Mouse (Mus musculus): ENCODE measurements around the gene Bcl2l12. TPM values are rescaled to one million over a fixed set of nuclear protein-coding genes. Genes with fewer than 3 reads are reported as not detected.
"Not testable (repeated sequence)": the region's sequence is repeated elsewhere in the genome, so short reads cannot be mapped to it uniquely, and the experiment has no call there.

The Bcl2l12 gene
- polyA plus RNA-seq, 1 experiment from 2014 or later: 57.9 TPM

DNA sequence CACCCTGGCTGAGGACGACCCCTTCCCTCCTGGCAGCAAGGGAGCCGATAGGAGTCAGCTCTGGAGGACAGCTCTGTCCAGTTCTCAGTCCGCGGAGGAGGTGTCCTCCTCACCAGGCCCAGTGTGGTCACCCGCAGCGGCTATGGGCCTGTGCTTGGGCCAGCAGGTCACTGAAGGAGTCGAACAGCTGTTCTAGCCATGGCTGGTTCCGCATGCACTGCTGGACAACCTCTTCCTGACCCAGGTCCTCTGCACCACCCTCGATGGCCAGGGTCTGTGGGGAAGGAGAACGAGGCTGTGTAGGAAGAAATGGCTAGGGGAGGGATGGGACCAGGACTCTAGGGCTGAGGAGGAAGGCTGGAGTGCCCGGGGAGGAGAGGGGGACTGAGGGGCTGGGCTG, 29.8 kb upstream of the Bcl2l12 start:
- no peak overlapping the region for H3K4me3 ChIP-seq
- no peak for DNase-seq (ENCODE audit: low spot score)
- H3K27ac ChIP-seq: no peak overlapping the region
- H3K9me3 ChIP-seq: no peaks in the 10 kb centered on the region
- H3K27me3 ChIP-seq (ENCODE audit: insufficient read depth, poor library complexity, severe bottlenecking): no peaks in the 10 kb centered on the region
- peaks cover 70% of the 10 kb centered on the region for H3K36me3 ChIP-seq
- peaks cover 5% of the 10 kb centered on the region; the same call in 1 of the 2 replicates for H3K4me1 ChIP-seq
- 89% methylated on average over 11 of the region's 11 CpGs for WGBS

DNA sequence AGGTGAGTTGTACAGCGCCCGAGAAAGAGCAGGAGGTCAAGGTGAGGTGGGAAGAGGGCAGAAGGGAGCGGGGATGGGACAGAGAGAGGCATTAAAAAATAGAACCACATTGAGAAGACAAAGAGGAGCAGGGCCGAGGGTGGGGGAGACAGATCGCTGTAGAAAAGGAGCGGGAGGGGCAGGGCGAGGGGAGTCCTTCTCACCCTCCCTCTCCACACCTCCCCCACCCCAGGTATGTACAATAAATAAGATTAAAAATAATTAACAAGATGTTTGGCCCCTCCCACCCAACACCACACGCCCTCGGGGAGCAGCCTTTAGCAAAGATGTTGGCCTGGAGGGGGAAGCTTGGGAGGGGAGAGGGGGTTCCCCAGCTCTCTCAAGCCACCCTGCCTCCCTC, 29.2 kb upstream of the Bcl2l12 start:
- no peak for DNase-seq (ENCODE audit: low spot score)
- H3K36me3 ChIP-seq: peaks cover 64% of the 10 kb centered on the region
- H3K27me3 ChIP-seq (ENCODE audit: insufficient read depth, poor library complexity, severe bottlenecking): no peaks in the 10 kb centered on the region
- 91% methylated on average over 9 of the region's 9 CpGs for WGBS
- no peak overlapping the region for H3K27ac ChIP-seq
- no peak overlapping the region for H3K4me3 ChIP-seq
- H3K4me1 ChIP-seq: peaks cover 5% of the 10 kb centered on the region; the same call in 1 of the 2 replicates
- H3K9me3 ChIP-seq: no peaks in the 10 kb centered on the region

DNA sequence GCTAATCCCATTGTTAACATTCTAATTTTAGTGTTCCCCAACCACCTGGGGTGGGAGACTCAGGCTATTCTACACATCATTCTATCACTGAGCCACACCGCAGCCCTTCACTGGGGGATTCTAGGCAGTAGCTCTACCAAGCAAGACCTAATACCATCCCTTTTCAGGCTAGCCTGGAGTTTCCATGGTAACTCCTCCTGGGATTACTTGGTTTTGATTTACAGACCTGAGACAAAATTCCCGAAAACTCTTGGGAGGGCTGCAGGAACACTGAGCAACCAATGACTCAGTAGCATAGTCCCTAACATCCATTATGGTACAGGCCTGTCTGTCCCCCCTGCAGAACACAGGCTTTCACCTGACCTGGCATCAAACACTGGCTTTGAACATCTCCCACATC, 27.7 kb upstream of the Bcl2l12 start:
- Histone ChIP-seq H3K4me1 (peaks cover 5% of the 10 kb centered on the region; the same call in 1 of the 2 replicates), H3K4me3 (no peak overlapping the region), H3K36me3 (peaks cover 49% of the 10 kb centered on the region), H3K9me3 (no peaks in the 10 kb centered on the region), H3K27ac (no peak overlapping the region), H3K27me3 (ENCODE audit: insufficient read depth, poor library complexity, severe bottlenecking) (no peaks in the 10 kb centered on the region)
- WGBS: 75% methylated on average over 2 of the region's 2 CpGs
- DNase-seq (ENCODE audit: low spot score): no peak

DNA sequence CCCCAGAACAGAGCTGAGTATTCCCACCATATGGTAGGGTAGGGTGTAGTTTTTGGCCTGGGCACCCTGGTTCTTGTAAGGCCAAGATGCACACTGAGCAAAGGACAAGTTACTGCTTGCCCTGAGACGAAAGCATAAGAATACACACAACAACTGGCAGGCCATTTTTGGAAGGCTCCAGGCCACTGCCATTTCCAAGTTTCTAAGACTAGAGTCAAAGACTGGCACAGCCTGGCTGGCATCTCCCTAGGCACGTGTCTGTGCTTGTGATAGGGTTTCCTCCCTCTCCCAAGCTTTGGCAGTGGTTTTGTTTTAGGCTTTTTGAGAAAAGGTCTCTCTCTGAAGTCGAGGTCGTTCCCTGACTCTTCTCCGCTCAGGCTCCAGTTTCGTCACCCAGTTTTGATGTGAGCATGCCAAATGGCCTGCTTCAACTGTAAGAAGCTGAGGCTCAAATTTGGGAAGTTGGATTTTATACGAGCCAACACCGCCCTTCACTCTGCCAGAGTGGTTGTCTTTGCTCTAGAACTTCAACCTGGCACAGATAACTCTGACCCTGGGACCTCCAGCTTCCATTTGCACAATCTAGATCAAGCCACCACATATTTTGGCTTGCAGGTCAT, 27.2 kb upstream of the Bcl2l12 start:
- H3K27ac ChIP-seq: no peak overlapping the region

DNA sequence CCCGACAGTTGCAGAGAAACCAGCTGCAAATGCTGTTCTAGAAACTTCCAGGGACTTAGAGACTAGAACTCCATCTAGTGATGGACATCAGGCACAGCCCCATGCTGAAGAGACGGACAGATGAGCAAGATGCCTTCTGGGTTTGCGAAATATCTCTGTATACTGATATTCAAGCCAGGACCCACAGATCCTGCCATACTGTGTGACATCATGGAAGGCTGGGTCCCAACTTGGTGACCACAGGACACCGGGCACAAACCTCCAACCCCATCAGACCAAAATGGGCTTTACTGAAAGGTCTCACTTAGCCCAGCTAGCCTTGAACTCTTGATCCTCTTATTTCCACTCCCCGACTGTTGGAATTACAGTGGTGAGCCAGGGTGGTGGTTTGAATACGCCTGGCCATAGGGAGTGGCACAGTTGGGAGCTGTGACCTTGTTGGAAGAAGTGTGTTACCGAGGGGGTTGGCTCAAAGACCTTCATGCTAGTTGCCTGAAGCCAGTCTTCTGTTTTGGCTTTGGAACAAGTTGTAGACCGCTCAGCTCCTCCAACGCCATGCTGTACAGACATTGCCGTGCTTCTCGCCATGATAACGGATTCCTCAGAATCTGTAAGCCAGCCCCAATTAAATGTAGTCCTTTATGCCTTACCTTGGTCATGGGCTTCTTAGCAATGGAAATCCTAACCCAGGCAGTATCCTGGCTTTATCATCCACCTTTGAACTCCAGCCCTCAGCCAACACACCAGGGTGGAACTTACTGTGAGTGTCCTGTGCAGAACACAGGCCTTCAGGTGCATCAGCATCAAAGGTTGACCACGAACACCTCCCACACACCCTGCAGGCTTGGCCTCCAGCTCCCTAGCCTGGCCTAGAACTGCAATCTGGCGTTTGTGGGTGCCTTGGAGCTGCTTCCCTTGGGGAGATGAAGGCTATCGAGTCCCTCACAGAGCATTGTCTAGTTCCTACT, 26.1 kb upstream of the Bcl2l12 start:
- H3K4me3 ChIP-seq: no peak overlapping the region
- no peak for DNase-seq (ENCODE audit: low spot score)
- no peaks in the 10 kb centered on the region for H3K9me3 ChIP-seq
- H3K36me3 ChIP-seq: peaks cover 34% of the 10 kb centered on the region
- H3K4me1 ChIP-seq: peaks cover 12% of the 10 kb centered on the region
- H3K27me3 ChIP-seq (ENCODE audit: insufficient read depth, poor library complexity, severe bottlenecking): no peaks in the 10 kb centered on the region
- 82% methylated on average over 15 of the region's 15 CpGs for WGBS
- H3K27ac ChIP-seq: no peak overlapping the region

More for the DNA sequence above, 27.2 kb upstream of the Bcl2l12 start:
- WGBS: 74% methylated on average over 8 of the region's 8 CpGs
- Histone ChIP-seq H3K9me3 (no peaks in the 10 kb centered on the region), H3K4me3 (no peak overlapping the region), H3K36me3 (peaks cover 44% of the 10 kb centered on the region), H3K27me3 (ENCODE audit: insufficient read depth, poor library complexity, severe bottlenecking) (no peaks in the 10 kb centered on the region), H3K4me1 (peaks cover 5% of the 10 kb centered on the region; the same call in 1 of the 2 replicates)
- no peak for DNase-seq (ENCODE audit: low spot score)

DNA sequence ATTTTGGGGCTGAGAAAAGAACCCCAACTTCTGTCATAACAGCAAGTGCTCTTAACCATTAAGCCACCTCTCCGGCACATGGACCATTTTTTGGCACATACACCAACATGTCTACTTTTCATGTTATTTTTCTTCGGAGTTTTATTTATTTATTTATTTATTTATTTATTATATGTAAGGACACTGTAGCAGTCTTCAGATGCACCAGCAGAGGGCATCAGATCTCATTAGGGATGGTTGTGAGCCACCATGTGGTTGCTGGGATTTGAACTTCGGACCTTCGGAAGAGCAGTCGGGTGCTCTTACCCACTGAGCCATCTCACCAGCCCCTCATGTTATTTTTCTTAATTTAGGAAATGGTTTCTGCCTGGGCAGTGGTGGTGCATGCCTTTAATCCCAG, 25.2 kb upstream of the Bcl2l12 start:
- not testable (repeated sequence) for H3K27ac ChIP-seq; DNase-seq (ENCODE audit: low spot score); H3K9me3 ChIP-seq; H3K27me3 ChIP-seq (ENCODE audit: insufficient read depth, poor library complexity, severe bottlenecking); H3K4me3 ChIP-seq
- Histone ChIP-seq H3K4me1 (peaks cover 20% of the 10 kb centered on the region), H3K36me3 (peaks cover 26% of the 10 kb centered on the region)
- WGBS: 81% methylated on average over 5 of the region's 5 CpGs

DNA sequence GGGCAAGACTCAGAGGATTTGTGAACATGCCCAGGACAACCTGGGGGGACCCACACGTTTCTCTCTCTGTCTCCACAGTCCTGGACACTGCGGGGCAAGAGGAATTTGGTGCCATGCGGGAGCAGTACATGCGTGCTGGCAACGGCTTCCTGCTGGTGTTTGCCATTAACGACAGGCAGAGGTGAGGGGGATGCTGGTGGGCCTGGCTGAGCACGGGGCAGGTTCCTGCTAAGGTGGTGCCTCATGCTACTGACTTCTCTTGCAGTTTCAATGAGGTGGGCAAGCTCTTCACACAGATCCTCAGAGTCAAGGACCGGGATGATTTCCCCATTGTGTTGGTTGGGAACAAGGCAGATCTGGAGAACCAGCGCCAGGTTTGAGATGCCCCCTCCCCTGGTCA, 21.7 kb upstream of the Bcl2l12 start:
- Histone ChIP-seq H3K36me3 (peaks cover 2% of the 10 kb centered on the region; the same call in 1 of the 2 replicates), H3K4me3 (no peak overlapping the region), H3K9me3 (no peaks in the 10 kb centered on the region), H3K27me3 (ENCODE audit: insufficient read depth, poor library complexity, severe bottlenecking) (no peaks in the 10 kb centered on the region), H3K4me1 (peaks cover 22% of the 10 kb centered on the region), H3K27ac (no peak overlapping the region)
- DNase-seq (ENCODE audit: low spot score): no peak
- WGBS: 76% methylated on average over 9 of the region's 9 CpGs

DNA sequence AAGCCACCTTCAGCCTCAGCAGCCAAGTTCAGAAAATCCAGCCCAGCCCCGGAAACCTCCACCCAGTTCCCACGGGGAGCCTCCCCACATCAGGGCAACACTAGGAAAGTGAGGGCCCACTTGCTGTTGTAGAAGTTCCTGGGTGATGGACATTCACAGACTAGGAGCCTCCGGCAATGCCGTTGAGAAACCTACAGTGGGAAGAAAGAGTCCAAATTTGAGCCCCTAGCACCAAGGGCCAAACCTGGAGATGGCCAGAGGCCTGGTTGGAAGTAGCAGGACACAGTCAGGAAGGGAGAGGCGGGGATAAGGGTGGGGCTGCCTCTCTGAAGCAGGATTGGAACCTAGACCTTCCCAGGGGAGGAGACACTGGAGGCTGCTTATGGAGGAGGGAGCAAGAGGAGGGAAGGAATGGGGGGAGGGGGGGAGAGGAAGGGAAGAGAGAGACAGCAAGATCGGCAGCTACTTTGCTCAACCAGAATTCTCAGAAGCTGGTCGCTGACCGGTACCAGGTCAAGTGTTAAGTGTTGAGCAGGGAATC, 20.6 kb upstream of the Bcl2l12 start:
- no peaks in the 10 kb centered on the region for H3K27me3 ChIP-seq (ENCODE audit: insufficient read depth, poor library complexity, severe bottlenecking)
- DNase-seq (ENCODE audit: low spot score): no peak
- H3K4me3 ChIP-seq: peak overlapping the region; percentile 89
- peak overlapping the region; percentile 65 for H3K27ac ChIP-seq
- WGBS: 25% methylated on average over 8 of the region's 8 CpGs
- no peaks in the 10 kb centered on the region for H3K9me3 ChIP-seq
- peaks cover 29% of the 10 kb centered on the region for H3K4me1 ChIP-seq
- H3K36me3 ChIP-seq: peaks cover 2% of the 10 kb centered on the region; the same call in 1 of the 2 replicates

DNA sequence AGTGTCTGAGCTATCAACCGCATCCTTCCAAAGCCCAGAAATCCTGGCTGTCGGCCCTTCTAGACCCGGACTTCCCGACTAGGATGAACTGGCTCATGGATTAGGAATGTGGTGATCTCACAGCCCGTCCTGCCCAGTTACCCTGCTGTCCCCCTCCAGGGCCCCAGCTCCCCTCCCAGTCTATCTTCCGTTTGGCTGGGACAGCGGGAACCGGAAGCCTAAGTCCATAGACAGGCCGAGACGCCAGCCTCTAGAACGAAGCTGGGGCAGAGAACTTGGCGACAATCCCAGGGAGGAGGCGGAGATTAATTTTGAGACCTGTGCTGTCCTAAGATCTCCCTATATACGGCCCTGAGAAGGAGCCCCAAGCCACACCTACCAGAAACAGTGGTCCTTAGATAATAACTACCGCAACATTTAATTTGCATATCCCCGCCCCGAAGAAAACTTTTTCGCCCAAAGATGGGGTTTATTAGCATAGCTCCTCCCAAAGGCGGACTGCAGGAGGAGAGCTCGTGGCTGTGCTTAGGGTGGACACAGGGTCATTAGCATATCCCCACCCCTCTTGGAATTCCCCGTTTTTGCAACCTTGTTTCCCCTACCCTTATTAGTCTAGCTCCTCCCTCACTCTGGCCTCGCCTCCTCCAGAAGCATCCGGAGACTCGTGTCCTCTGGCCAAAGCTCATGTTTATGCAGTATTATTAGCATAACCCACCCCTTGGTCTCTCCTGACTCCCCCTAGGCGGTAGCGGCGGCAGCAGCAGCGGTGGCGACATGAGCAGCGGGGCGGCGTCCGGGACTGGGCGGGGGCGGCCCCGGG, 18.9 kb upstream of the Bcl2l12 start, which contains the start of gene Rras:
Gene Rras (plus strand): TSS at position 720 of the 820 bp plus-strand sequence.
- no peaks in the 10 kb centered on the region for H3K27me3 ChIP-seq (ENCODE audit: insufficient read depth, poor library complexity, severe bottlenecking)
- no peaks in the 10 kb centered on the region for H3K9me3 ChIP-seq
- peak; percentile 98 for DNase-seq (ENCODE audit: low spot score)
- under 1% methylated on average over 36 of the region's 36 CpGs for WGBS
- H3K4me1 ChIP-seq: peaks cover 37% of the 10 kb centered on the region
- H3K36me3 ChIP-seq: peaks cover 16% of the 10 kb centered on the region
- H3K27ac ChIP-seq: peak within 1 kb of the TSS; percentile 99
- H3K4me3 ChIP-seq: peak within 1 kb of the TSS; percentile 89

DNA sequence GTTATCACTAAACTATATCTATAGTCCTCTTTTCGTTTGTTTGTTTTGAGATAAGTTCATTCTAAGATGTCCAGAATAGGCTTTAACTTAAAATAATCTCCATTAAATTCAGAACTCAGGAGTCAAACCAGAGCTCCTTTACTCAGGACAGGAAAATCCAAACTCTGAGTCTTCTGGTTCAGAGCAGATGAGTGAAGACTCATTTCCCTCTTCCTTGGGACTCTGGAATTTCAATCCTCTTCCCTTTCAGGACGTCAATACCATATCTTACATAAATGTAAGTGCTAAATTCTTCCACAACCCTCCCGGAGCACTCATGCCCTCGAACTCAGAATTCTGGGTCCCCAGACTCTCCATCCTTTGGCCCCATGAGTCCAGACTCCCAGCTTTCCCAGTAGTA, 18.2 kb upstream of the Bcl2l12 start:
- Histone ChIP-seq H3K4me3 (peak overlapping the region; percentile 89), H3K4me1 (peaks cover 37% of the 10 kb centered on the region), H3K27ac (peak overlapping the region; percentile 99), H3K36me3 (peaks cover 23% of the 10 kb centered on the region), H3K27me3 (ENCODE audit: insufficient read depth, poor library complexity, severe bottlenecking) (no peaks in the 10 kb centered on the region), H3K9me3 (no peaks in the 10 kb centered on the region)
- DNase-seq (ENCODE audit: low spot score): no peak
- WGBS: under 1% methylated on average over 4 of the region's 4 CpGs

DNA sequence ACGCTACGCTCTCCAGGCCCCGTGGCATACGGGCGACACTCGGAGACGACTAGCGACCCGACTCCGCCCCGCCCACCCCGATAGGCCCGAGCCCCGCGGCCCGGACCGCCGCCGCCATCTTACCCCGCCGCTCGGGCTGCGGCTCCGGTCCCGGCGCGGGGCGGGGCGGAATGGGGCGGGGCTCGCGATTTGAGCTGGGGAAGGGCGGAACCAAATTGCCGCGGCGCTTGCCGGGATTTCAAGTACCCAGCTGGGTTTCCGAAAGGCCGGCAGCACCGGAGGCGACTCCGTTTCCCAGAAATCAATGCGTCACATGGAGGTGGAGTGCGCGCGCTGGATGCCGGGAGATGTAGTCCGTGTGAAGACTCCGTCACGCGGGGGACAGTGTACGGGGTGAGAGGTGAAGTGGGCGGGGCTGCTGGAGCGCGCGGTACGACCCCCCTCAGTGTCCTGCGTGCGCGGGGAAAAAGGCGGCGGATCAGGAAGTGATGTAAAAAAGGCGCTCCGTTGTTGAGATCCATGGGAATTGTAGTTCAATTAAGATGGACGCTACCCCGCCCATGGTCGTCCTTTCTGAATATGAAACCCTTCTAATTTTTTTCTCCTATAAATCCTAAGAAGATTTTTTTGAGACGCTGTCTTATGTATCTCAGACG, 17.6 kb upstream of the Bcl2l12 start, which contains the start of gene Scaf1:
Gene Scaf1 (minus strand): TSS at position 407 of the 656 bp plus-strand sequence.
- Histone ChIP-seq H3K4me1 (peaks cover 37% of the 10 kb centered on the region), H3K36me3 (peaks cover 29% of the 10 kb centered on the region), H3K9me3 (no peaks in the 10 kb centered on the region), H3K27ac (peak within 1 kb of the TSS; percentile 99), H3K4me3 (peak within 1 kb of the TSS; percentile 89), H3K27me3 (ENCODE audit: insufficient read depth, poor library complexity, severe bottlenecking) (no peaks in the 10 kb centered on the region)
- peak; percentile 100 for DNase-seq (ENCODE audit: low spot score)
- WGBS: under 1% methylated on average over 69 of the region's 69 CpGs
